Mouse (Mus musculus) ES-Bruce4 (cell line): Measurements from ENCODE around the gene Dap.

Experiments used
- CTCF ChIP-seq: IDR thresholded peaks from one replicate; pipeline ENCODE4 v1.8.1; 2011; ENCODE audit warnings: low read depth, low read length
- EP300 ChIP-seq: IDR thresholded peaks from 2 replicates; pipeline ENCODE4 v1.6.1; 2011; ENCODE audit warnings: low read depth, low read length; ENCODE audit not compliant: insufficient read depth

DNA sequence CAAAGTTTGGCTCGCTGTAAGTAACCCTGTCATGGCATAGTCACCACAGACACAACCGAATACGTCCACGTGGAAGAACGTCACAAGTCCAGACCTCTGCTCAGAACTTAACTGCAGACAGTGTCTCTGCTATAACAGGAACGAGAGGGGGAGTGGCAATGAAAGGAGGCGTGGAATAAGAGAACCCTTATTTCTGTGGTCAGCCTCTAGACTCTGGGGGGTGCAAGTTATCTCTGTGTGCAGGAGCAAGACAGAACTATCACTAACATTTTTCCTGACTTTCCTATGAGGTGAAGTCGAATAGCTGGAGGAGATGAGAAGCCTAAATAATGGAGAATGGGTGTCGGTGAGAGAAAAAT is 12.4 kb downstream of the Dap start:
- TF ChIP-seq EP300 = no peak
- TF ChIP-seq CTCF = no peak
